Mouse (Mus musculus) midbrain, embryonic 15.5 days (tissue): ENCODE data around the gene Olfr726. TPM values are rescaled to one million over a fixed set of nuclear protein-coding genes. Genes with fewer than 3 reads are reported as not detected.

Experiments used
- ATAC-seq: fragments of 200-750 bp; cut with Nextera tagmentation; replicated peaks from 2 replicates; pipeline ENCODE4 v1.8.0; 2017; ENCODE audit warnings: moderate TSS enrichment
- H3K27ac ChIP-seq: fragments of 300-500 bp; sonication (generic); 2 replicates; pipeline ENCODE4 v1.5.1; 2015; ENCODE audit warnings: mild to moderate bottlenecking, inconsistent platforms
- H3K27me3 ChIP-seq: fragments of 300-500 bp; sonication (generic); replicated peaks from 2 replicates; pipeline ENCODE4 v1.6.1; 2015; ENCODE audit warnings: inconsistent platforms
- H3K36me3 ChIP-seq: fragments of 300-500 bp; sonication (generic); replicated peaks from 2 replicates; pipeline ENCODE4 v1.6.1; 2015; ENCODE audit warnings: inconsistent platforms
- H3K4me1 ChIP-seq: fragments of 300-500 bp; sonication (generic); 2 replicates; pipeline ENCODE4 v1.6.1; 2015; ENCODE audit warnings: inconsistent platforms
- H3K4me2 ChIP-seq: fragments of 300-500 bp; sonication (generic); 2 replicates; pipeline ENCODE4 v1.6.1; 2015; ENCODE audit warnings: inconsistent platforms, mild to moderate bottlenecking, moderate library complexity
- H3K4me3 ChIP-seq: fragments of 300-500 bp; sonication (generic); 2 replicates; pipeline ENCODE4 v1.5.1; 2015; ENCODE audit warnings: mild to moderate bottlenecking, inconsistent platforms
- H3K9ac ChIP-seq: fragments of 300-500 bp; sonication (generic); 2 replicates; pipeline ENCODE4 v1.6.1; 2015; ENCODE audit warnings: mild to moderate bottlenecking, inconsistent platforms
- H3K9me3 ChIP-seq: fragments of 300-500 bp; sonication (generic); 2 replicates; pipeline ENCODE4 v1.6.1; 2016; ENCODE audit warnings: inconsistent platforms
- WGBS: fragments of 180-500 bp; shearing (Covaris S2); methylation state at CpG from one replicate; pipeline ENCODE4 v1.1.7; 2015; ENCODE audit warnings: mixed read lengths; 5-methylcytosine and 5-hydroxymethylcytosine counted together
- polyA plus RNA-seq: library from polyadenylated mRNA; unstranded; fragments of >200 nt; fragmentation: Nextera tagmentation; extraction: Ambion mirVana; gene quantifications from 2 replicates; pipeline ENCODE4 v1.2.1, GENCODE M21; 2015

Olfr726 gene
- polyA plus RNA-seq = not detected in 2 replicates

- no peak for ATAC-seq
- no peak within 1 kb of the TSS for H3K9ac ChIP-seq
These were observed at the start of gene Olfr726 for GRCm38 (mm10) chr14:50090853-50091252. Gene Olfr726 (minus strand): TSS chr14:50090953.

GRCm38 (mm10) chr14:50122886-50123285 lies 32.1 kb upstream of the Olfr726 start, which contains the start of gene Olfr727:
Gene Olfr727 (plus strand): TSS chr14:50123186.
- 88% methylated on average over 1 of the region's 1 CpGs for WGBS
- H3K27me3 ChIP-seq = no peaks in the 10 kb centered on the region
- no peak within 1 kb of the TSS for H3K9ac ChIP-seq
- ATAC-seq = no peak
- no peak within 1 kb of the TSS for H3K27ac ChIP-seq
- H3K36me3 ChIP-seq = no peaks in the 10 kb centered on the region
- H3K9me3 ChIP-seq = no peaks in the 10 kb centered on the region
- H3K4me1 ChIP-seq = no peaks in the 10 kb centered on the region
- no peak within 1 kb of the TSS for H3K4me3 ChIP-seq
- H3K4me2 ChIP-seq = no peak within 1 kb of the TSS

More at GRCm38 (mm10) chr14:50090853-50091252, at the start of gene Olfr726:
- H3K36me3 ChIP-seq = no peaks in the 10 kb centered on the region
- H3K4me1 ChIP-seq = no peaks in the 10 kb centered on the region
- no peaks in the 10 kb centered on the region for H3K9me3 ChIP-seq
- no peaks in the 10 kb centered on the region for H3K27me3 ChIP-seq
- no peak within 1 kb of the TSS for H3K4me2 ChIP-seq
- WGBS = 75% methylated on average over 1 of the region's 1 CpGs
- H3K4me3 ChIP-seq = no peak within 1 kb of the TSS
- H3K27ac ChIP-seq = no peak within 1 kb of the TSS

DNA sequence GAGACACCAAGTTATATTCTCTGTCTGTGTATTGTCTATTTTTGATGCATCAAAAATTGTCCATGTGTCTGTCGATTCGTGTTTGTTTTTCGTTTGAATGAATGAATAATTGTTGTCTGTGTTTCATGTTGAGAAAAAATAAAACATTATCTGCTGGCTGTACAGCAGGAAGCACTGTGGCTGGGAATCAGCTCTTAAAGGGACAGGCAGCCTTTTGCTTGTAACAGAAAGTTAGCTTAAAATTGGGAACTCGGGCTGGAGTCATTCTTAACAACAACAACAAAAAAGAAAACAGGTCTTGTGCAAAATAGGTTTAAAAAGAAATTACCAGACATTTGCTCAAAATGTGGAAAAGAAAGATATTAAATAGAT lies 28.0 kb downstream of the Olfr726 start:
- H3K4me1 ChIP-seq = peaks cover 9% of the 10 kb centered on the region; the same call in 1 of the 2 replicates
- no peaks in the 10 kb centered on the region for H3K27me3 ChIP-seq
- H3K36me3 ChIP-seq = no peaks in the 10 kb centered on the region
- whole genome bisulfite sequencing = 1% methylated on average over 4 of the region's 4 CpGs
- peak overlapping the region; percentile 92 for H3K4me2 ChIP-seq
- ATAC-seq = peak; percentile 67
- H3K4me3 ChIP-seq = peak overlapping the region; percentile 97
- H3K27ac ChIP-seq = peak overlapping the region; percentile 82
- H3K9me3 ChIP-seq = no peaks in the 10 kb centered on the region
- H3K9ac ChIP-seq = peak overlapping the region; percentile 76; the same call in 1 of the 2 replicates

- 1% methylated on average over 52 of the region's 52 CpGs for WGBS
- ATAC-seq = peak; percentile 98
- H3K27me3 ChIP-seq = no peaks in the 10 kb centered on the region
- peak overlapping the region; percentile 92 for H3K4me2 ChIP-seq
- H3K9ac ChIP-seq = peak overlapping the region; percentile 76
- peak overlapping the region; percentile 97 for H3K4me3 ChIP-seq
- peak overlapping the region; percentile 82 for H3K27ac ChIP-seq
- no peaks in the 10 kb centered on the region for H3K36me3 ChIP-seq
- peaks cover 9% of the 10 kb centered on the region; the same call in 1 of the 2 replicates for H3K4me1 ChIP-seq
- H3K9me3 ChIP-seq = no peaks in the 10 kb centered on the region
These were observed 28.6 kb downstream of the Olfr726 start for GRCm38 (mm10) chr14:50061955-50062732.

DNA sequence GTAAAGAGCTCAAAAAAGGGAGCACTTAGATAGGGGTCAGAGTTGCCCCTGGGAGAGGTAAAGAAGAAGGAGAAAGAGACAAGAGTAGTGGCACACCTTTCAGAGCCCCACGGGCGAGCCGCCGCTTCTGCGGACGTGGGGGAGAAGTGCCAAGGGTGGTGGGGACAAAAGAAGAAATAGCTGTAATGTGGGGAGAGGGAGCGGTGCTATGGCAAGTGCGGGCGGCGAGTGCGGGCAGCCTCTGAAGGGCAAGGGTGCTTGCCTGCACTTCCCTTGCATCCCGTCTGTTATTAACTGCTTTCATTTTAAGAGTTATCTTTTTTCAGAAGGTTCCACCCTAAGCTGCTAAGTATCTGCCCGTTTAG lies 29.2 kb downstream of the Olfr726 start:
- Histone ChIP-seq H3K27ac (peak overlapping the region; percentile 82), H3K4me2 (peak overlapping the region; percentile 92)
- WGBS = 0% methylated on average over 13 of the region's 13 CpGs

DNA sequence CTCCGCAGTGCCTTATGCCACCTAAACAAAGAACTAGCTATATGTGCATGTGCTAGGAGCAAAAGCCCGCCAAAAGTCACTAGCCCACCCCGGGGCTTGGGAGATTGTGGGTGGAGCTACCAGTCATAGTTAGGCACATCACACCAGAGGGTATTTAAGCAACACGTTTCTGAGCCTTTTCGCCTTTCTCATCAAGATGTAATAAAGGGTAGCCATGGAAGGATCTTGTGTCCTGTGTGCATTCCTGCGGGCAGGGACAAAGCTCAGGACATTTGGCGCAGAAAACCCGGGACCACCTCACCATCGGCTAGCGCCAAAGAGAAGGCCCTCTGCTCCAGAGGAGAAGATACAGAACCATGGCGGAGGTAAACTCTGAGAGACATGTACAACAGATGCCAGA lies 29.6 kb downstream of the Olfr726 start:
- H3K36me3 ChIP-seq = no peaks in the 10 kb centered on the region
- H3K27ac ChIP-seq = no peak overlapping the region
- WGBS = 17% methylated on average over 11 of the region's 11 CpGs
- H3K4me2 ChIP-seq = peak overlapping the region; percentile 92
- H3K4me3 ChIP-seq = peak overlapping the region; percentile 97
- no peaks in the 10 kb centered on the region for H3K9me3 ChIP-seq
- ATAC-seq = no peak
- peaks cover 9% of the 10 kb centered on the region; the same call in 1 of the 2 replicates for H3K4me1 ChIP-seq
- H3K27me3 ChIP-seq = no peaks in the 10 kb centered on the region
- H3K9ac ChIP-seq = peak overlapping the region; percentile 76

More for the DNA sequence above, 29.2 kb downstream of the Olfr726 start:
- Histone ChIP-seq H3K4me3 (peak overlapping the region; percentile 97), H3K27me3 (no peaks in the 10 kb centered on the region), H3K36me3 (no peaks in the 10 kb centered on the region), H3K9me3 (no peaks in the 10 kb centered on the region), H3K9ac (peak overlapping the region; percentile 76), H3K4me1 (peaks cover 9% of the 10 kb centered on the region; the same call in 1 of the 2 replicates)
- peak; percentile 38 for ATAC-seq

GRCm38 (mm10) chr14:50040275-50040674 lies 50.5 kb downstream of the Olfr726 start, which contains the start of gene Olfr725:
Gene Olfr725 (minus strand): TSS chr14:50040375.
- Histone ChIP-seq H3K4me3 (no peak within 1 kb of the TSS), H3K9ac (no peak within 1 kb of the TSS), H3K4me1 (no peaks in the 10 kb centered on the region), H3K4me2 (no peak within 1 kb of the TSS), H3K9me3 (no peaks in the 10 kb centered on the region), H3K27me3 (no peaks in the 10 kb centered on the region), H3K27ac (no peak within 1 kb of the TSS), H3K36me3 (no peaks in the 10 kb centered on the region)
- no peak for ATAC-seq

Other genes starting within 250 kb of the Olfr726 start
- not detected in 2 replicates for gene Olfr722, start 189.0 kb downstream of the Olfr726 start, polyA plus RNA-seq
- gene Olfr723, start 159.2 kb downstream of the Olfr726 start, polyA plus RNA-seq = not detected in 2 replicates
- not detected in 2 replicates for gene Olfr724, start 127.7 kb downstream of the Olfr726 start, polyA plus RNA-seq
- gene Olfr725, start 50.6 kb downstream of the Olfr726 start, polyA plus RNA-seq = not detected in 2 replicates
- not detected in 2 replicates for gene Olfr727, start 32.2 kb upstream of the Olfr726 start, polyA plus RNA-seq
- gene Olfr728, start 51.7 kb upstream of the Olfr726 start, polyA plus RNA-seq = not detected in 2 replicates
- not detected in 2 replicates for gene Olfr729, start 62.0 kb upstream of the Olfr726 start, polyA plus RNA-seq
- gene Olfr730, start 97.2 kb upstream of the Olfr726 start, polyA plus RNA-seq = not detected in 2 replicates
- gene Olfr731, start 150.9 kb upstream of the Olfr726 start, polyA plus RNA-seq = not detected in 2 replicates
- gene Olfr732, start 193.3 kb upstream of the Olfr726 start, polyA plus RNA-seq = not detected in 2 replicates
- not detected in 2 replicates for gene Olfr733, start 210.6 kb upstream of the Olfr726 start, polyA plus RNA-seq
- not detected in 2 replicates for gene Olfr734, start 235.8 kb upstream of the Olfr726 start, polyA plus RNA-seq